Mouse (Mus musculus) thymus, adult 18-20 months (tissue): Measurements from ENCODE around the gene Coasy.
A peak's percentile ranks its signal among the peaks of the same experiment; 100 is the strongest.

Experiments
- DNase-seq, 2 experiments: peaks; one replicate each; pipeline ENCODE4 v3.0.0; 2022; ENCODE audit warnings: mixed read lengths in 2 of 2

The Coasy gene

GRCm38 (mm10) chr11:101062971-101063675, 19.2 kb upstream of the Coasy start:
- DNase-seq, result no peak

- peak; percentile 72 to 85 for DNase-seq
These were observed 18.6 kb upstream of the Coasy start for GRCm38 (mm10) chr11:101063676-101064327.

- DNase-seq, result no peak
These were observed 17.9 kb upstream of the Coasy start for GRCm38 (mm10) chr11:101064462-101064861.

DNA sequence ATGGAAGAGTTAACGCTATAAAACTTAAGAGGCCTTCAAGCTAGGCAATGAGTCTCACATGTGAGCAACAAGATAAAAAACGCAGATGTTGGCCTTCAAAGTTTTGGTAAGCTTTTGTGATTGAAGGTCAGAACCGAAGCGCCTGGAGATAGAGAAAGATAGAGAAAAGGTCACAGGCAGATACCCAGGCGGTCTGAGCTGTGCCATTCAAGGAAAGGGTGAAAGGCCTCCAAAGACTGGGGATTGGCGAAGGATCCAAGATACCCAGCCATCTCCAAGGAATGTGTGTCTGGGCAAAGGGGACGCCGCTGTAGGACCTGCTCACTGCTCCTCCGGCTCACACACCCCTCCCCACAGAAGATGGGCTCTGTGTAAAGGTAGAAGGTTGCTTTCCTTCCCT, 17.4 kb upstream of the Coasy start:
- DNase-seq, result no peak

- peak; percentile 66 to 72 for DNase-seq
These were observed 15.6 kb upstream of the Coasy start for GRCm38 (mm10) chr11:101066549-101067412.

- DNase-seq, result peak; percentile 90
These were observed 12.8 kb upstream of the Coasy start, which contains the start of gene Naglu for GRCm38 (mm10) chr11:101069391-101070188. Gene Naglu (plus strand): TSS chr11:101070012.

DNA sequence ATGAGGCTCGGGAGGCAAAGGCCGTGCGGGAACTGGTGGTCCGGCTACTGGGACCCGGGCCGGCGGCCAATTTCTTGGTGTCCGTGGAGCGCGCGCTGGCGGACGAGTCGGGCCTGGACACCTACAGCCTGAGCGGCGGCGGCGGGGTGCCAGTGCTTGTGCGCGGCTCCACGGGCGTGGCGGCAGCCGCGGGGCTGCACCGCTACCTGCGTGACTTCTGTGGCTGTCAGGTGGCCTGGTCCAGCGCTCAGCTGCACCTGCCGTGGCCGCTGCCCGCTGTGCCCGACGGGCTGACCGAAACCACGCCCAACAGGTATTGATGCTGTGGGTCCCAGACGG, 12.2 kb upstream of the Coasy start:
- no peak for DNase-seq

DNA sequence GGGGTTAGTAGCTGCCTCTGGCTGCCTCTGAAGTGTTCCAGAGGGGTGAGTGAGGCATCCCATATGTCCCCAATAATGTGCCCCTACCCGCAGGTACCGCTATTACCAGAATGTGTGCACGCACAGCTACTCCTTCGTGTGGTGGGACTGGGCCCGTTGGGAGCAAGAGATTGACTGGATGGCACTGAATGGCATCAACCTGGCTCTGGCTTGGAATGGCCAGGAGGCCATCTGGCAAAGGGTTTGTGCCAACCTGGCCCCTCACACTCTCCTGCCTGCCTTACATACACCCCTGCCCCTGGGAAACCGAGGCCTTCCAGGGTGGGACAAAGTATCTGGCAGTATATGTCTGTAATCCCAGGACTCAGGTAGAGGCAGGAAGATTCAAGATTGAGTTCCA, 11.4 kb upstream of the Coasy start:
- no peak for DNase-seq

- no peak for DNase-seq
These were observed 10.4 kb upstream of the Coasy start for GRCm38 (mm10) chr11:101071810-101072428.

DNA sequence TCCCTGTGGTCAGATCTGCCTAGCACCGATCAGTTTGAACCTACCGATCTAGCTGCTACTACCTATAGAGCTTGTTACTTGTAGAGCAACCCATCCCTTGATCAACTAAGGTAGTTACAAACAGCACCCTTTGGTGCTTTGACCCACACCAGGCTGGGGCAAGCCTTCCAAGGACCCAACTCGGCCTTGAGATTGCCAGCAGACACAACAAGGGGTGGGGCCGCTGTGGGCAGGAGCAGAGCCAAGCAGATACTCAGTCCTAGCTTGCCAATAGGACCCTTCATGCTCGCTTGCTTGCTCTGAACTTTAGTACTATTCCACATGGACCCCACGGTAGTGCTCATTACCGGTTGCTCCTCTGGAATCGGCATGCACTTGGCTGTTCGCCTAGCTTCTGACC, 4.2 kb upstream of the Coasy start, which contains the start of gene Hsd17b1:
TSS of gene Hsd17b1 (plus strand) at position 291 of the 400 bp plus-strand sequence.
- DNase-seq, result no peak

GRCm38 (mm10) chr11:101079746-101080145, 2.6 kb upstream of the Coasy start:
- DNase-seq, result no peak

DNA sequence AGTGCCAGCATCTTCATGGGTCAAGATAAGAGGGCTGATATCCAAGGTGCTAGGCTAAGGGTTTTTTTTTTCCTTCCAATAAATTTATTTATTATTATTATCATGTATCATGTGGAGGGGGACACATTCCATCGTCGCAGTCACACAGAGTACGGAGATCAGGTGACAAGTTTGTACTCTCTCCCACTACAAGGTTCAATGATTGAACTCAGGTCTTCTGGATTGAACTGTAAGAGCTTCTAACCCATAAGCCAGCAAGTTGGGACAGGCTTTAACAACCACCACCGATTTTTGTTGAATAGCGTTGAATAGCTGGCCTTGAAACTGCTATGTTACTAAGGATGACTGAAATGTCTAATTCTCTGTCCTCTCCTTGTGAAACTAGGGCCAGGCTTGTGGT, 1.9 kb upstream of the Coasy start:
- no peak for DNase-seq

- DNase-seq, result no peak
These were observed 706 bp upstream of the Coasy start for GRCm38 (mm10) chr11:101081659-101082058.

GRCm38 (mm10) chr11:101083083-101083697, 825 bp downstream of the Coasy start:
- DNase-seq, result no peak

GRCm38 (mm10) chr11:101084246-101084645, 1.9 kb downstream of the Coasy start:
- no peak for DNase-seq

DNA sequence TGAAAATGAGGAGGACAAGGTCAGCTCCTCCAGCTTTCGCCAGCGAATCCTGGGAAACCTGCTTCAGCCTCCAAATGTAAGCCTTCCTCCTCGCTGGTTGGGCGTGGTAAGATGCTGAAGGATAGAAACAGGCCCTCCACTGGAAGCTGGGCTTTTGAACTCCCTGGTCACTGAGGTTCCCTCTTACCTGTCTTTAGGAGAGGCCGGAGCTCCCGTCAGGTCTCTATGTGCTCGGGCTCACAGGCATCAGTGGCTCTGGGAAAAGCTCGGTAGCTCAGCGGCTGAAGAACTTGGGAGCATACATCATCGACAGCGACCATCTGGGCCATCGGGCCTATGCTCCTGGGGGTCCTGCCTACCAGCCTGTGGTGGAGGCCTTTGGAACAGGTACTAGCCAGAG, 2.4 kb downstream of the Coasy start:
- no peak for DNase-seq

- no peak for DNase-seq
These were observed 3.4 kb downstream of the Coasy start for GRCm38 (mm10) chr11:101085617-101086322.

DNA sequence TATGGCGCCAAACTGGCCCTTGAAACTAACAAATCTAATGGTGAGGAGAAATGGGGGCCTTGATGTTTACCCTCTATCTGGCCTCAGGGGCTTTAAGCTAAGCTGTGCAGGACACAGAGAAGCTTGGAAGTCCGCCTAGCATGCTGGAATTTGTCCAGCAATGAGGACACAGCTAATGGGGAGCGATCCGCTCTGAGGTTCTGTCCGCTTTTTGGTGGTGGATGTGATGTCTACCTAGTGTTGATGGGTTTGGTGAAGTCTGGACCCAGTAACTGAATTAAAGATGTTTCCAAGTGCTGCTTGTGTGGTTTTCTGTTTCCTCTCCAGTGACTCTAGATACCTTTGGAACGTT, 3.9 kb downstream of the Coasy start:
- no peak for DNase-seq

DNA sequence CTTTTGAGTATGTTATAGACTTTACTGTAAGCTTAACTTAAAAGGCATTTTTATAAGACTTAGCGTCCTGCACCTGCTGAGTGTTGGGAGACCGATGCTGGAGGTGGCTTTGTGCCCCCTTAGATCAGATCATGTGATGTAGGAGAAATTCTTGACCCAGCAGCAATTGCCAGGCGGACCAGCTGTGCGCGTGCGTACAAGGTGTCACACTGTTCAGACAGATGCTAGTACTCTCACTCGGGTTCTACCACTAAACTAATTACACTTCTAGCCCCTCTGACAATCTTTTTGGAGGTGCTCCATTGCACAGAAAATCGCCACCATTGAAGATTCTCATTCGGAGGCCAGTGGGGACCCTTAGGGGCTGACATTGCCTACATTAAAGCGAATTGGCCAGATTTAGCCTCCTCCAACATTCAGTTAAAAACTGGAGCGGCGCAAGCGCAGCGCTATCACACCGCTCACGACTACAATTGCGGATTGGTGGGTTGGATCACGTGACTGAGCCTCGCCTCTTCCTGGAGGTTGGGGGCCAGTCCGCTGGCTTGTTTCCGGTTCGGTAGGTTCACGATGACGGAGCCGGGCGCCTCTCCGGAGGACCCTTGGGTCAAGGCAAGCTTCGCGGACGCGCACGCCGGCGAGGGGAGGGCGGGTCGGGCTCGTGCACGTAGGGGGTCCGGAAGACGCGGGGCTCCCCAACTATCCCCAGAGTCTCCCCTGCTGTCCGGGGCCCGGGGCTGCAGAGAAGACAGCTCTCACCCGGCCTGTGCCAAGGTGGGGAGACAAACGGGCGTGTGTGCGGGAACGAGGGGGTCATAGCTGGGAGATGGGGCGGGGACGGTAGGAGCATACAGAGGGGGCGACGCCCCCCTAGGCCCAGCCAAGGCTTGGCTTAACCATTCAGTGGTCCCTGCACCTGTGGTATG, 4.7 kb downstream of the Coasy start, which contains the start of gene Mlx:
TSS of gene Mlx (plus strand) at position 522 of the 926 bp plus-strand sequence.
- DNase-seq, result peak; percentile 84 to 88

DNA sequence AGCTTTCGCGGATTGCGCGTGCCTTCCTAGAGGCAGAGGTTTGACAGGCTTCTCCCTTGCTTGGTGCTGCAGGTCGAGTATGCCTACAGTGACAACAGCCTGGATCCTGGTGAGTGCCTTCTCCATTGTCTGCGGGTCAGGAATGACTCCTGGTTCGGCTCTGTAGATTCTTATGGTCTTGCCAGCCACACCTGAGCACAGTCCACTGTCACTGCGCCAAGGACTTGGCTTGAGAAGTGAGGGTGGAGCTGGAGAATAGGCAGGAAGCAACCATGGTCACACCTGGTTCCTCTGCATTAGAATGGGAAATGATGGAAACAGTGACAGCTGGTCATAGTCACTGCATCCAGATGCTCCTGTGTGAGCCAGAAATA, 5.3 kb downstream of the Coasy start:
- no peak for DNase-seq
